Mouse (Mus musculus) erythroblast, embryonic 14.5 days (primary cell): ENCODE data around the gene Eif2ak1.

Experiments
- GATA1 ChIP-seq: IDR thresholded peaks from 2 replicates; pipeline ENCODE4 v1.6.1; 2012; ENCODE audit warnings: low read length, inconsistent platforms, mixed read lengths
- TAL1 ChIP-seq: IDR thresholded peaks from 3 replicates; pipeline ENCODE4 v1.6.1; 2012; ENCODE audit warnings: low read length, inconsistent platforms, mixed read lengths

DNA sequence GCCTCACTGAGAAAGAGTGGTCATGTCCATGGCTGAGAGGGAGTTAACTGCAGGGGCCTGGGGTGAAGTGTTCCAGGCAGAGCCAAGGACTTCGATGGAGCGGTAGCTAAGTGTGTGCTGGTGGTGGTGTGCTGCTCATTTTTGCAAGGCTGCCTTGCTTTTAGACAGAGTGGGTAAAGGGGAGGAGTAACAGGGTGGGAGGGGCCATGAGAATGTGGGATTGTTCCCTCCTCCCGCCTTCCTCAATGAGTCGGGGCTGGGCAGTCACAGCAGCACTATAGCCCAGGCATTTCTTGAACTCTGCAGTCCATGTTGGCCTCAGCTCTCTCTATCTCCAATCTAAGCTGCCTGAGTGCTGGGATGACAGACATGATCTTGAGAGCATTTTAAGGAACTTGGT lies 57.0 kb downstream of the Eif2ak1 start:
- TF ChIP-seq GATA1 (no peak), TAL1 (no peak)
